Mouse (Mus musculus): ENCODE results near the gene Ltf. TPM values are rescaled to one million over a fixed set of nuclear protein-coding genes. Genes with fewer than 3 reads are reported as not detected.

Gene Ltf
- total RNA-seq, 2 experiments from 2014 or later, result 0.66 to 1.1 TPM

DNA sequence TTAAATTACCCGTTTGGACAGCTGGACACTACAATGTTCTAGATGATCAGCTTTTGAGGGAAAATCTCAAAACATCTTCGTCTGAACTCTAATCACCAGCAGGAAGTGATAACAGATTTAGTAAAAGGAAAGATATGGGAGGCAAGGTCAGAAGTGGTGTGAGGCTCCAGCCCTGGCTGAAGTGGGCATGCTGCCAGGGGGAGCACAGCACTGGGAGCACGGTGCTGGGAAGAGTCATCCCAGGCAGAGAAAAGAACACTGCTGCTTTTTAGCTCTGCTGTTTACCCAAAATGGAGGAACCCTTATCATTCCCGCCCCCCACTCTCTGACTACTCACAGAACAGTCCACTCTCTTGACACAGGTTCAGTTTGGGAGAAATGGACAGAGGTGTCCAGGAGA, 20.9 kb downstream of the Ltf start:
- DNase-seq, result peak; percentile 69 to 78

DNA sequence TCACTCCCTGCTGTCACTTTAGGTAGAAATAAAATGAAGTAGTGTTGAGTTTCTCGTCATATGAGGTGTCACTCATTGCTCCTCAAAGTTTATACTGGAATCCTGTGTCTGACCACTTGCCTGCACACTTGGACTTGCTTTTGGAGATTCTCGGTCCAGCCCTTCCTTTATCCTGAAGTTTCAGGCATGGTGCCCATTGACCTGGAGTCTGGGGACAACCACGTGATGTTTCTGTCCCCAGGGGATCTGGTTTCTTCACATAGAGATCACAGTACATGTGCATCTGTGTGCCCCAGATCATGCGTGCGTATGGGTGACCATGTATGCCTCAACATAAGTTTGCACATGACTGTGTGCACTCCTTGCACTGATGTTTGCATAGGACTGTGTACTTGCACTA, 23.2 kb downstream of the Ltf start:
- DNase-seq, result peak in 1 of 2 experiments; percentile 53

DNA sequence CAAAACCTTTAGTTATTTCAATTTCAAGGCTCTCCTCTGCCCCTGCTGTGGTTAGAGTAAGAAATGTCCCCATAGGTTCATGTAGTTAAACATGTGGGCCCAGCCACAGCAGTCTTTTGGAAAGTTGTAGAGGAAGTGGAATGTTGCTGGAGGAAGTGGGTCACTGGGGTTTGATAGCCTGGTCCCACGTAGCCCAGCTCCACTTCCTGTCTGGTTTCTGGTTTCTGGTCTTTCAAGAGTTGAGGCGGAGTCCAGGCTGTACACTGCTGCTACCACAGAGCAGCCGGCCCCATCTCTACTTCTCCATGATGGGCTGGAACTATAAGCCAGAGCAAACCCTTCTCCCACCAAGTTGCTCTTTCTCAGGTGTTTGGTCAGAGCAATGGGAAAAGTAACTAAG, 27.2 kb downstream of the Ltf start:
- no peak for DNase-seq

DNA sequence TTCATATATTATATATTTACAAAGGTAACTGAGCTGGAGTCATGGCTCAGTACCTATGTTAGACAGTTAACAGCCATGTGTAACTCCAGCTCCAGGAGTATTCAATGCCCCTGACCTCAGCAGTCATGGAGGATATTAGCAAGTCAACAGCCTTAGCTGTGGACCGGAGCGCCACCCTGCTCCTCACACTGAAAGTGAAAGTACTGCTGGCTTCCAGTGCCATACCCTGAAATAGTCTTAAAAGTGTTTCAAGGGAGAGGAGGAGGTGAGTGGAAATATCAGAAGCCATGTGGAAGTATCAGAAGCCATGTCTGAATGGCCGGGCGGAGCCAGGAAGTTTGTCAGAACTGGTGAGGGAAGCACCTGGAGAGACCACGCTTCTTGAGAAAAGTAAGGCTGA, 28.2 kb downstream of the Ltf start:
- no peak for DNase-seq

GRCm38 (mm10) chr9:111048452-111048851, 29.4 kb downstream of the Ltf start:
- DNase-seq, result no peak

DNA sequence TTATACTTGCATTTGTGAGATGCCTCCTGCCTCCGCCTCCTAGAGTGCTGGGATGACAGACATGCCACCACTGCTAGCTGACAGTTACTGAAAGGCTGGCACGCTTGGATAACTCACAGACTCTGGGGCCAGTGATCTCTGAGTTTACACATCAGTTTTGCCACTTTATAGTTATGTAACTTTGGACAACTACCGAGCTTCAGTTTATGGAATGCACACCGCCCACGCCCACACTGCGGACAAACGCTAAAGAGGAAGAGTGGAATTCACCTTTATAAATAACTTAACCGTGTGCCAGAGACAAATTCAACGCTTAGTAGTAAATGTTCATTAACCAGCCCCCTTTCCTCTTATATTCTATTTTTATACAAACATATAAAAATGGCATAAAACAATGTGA, 35.9 kb downstream of the Ltf start:
- DNase-seq, result no peak

- no peak for DNase-seq
These were observed 36.9 kb downstream of the Ltf start for GRCm38 (mm10) chr9:111055800-111056518.

DNA sequence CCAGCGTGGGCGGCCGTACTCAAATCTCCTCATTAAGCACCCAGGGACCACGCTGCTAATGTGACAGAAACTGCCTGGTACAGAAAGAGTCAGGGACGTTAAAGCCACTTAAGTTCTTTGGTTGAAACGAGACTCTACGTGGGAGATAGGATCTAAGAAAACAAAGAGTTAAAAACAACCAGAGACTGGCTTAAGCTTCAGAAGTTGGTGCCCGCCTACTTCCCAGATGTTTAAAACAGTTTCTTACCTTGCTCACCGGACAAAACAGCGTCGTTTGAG, 37.4 kb downstream of the Ltf start:
- no peak for DNase-seq

DNA sequence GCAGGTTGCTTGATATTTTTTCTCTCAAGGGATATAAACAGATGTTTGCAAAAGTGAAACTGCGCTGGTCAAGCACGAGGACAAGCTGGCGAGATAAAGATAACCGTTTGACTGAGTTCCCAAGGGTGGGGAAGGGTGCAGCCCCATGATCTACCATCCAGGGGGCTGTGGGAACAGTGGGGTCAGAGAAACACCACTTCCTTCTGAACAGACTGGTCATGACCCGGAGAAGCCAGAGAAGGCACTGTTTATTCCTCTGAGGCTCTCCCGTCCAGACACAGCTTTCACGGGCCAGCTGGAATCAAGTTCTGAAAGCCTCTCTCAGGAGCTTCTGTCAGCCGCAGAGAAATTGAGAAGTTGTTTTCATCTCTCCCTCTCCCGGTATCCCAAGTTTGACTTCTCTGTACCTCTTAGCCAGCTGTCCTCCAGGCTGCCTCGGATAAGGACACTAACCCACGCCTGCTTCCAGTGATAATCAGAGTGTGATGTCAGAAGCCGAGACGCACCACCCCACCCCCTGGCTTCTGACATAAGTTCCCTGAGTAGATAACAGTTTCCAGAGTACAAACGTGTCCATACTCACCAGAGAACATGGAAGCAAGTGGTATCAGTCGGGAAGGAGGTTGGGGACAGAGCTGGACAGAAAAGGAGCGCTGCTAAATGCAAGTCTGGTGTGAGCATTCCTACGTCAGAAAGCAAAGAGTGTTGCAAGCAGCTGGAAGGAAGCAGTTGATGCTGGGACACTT, 37.9 kb downstream of the Ltf start, which contains the start of gene Ccrl2:
Gene Ccrl2, minus strand, starts transcription at position 722 of the 746 bp plus-strand sequence.
- peak; percentile 58 to 64 for DNase-seq

- DNase-seq, result no peak
These were observed 38.7 kb downstream of the Ltf start for GRCm38 (mm10) chr9:111057544-111058370.

DNA sequence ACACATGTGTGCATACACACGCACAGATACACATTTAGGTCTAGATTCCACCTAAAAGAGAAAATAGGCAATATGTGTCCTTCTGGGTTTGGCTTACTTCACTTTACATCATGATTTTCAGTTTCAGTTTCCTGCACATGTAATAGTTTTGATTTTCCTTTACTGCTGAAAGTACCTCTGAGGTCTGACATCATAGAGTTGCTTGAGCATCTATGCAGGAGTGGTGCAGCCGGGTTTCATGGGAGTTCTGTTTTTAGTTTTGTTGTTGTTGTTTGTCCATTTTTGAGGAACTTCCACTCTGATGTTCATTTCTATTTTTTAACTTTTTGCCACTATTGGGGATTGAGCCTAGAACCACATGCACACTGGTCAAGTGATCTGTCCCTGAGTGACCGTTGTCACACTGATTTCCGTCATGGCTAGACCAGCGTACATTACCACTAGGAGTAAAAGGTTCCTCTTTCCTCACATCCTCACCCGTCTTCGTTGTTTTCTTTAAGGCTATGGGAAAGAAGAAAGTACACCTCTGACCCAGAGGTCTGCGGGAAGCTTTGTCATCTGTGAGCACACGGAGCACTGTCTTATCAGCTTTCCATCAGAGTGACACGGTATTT, 40.0 kb downstream of the Ltf start:
- DNase-seq, result no peak

GRCm38 (mm10) chr9:111062840-111063239, 43.8 kb downstream of the Ltf start:
- no peak for DNase-seq

GRCm38 (mm10) chr9:111067052-111067451, 48.0 kb downstream of the Ltf start:
- no peak for DNase-seq

GRCm38 (mm10) chr9:111070546-111070961, 51.5 kb downstream of the Ltf start:
- DNase-seq, result peak; percentile 61 to 67

GRCm38 (mm10) chr9:111072175-111072574, 53.1 kb downstream of the Ltf start:
- DNase-seq, result peak; percentile 58 to 74

- DNase-seq, result no peak
These were observed 53.9 kb downstream of the Ltf start for GRCm38 (mm10) chr9:111072971-111073370.

GRCm38 (mm10) chr9:111077745-111078144, 58.7 kb downstream of the Ltf start:
- DNase-seq, result no peak

DNA sequence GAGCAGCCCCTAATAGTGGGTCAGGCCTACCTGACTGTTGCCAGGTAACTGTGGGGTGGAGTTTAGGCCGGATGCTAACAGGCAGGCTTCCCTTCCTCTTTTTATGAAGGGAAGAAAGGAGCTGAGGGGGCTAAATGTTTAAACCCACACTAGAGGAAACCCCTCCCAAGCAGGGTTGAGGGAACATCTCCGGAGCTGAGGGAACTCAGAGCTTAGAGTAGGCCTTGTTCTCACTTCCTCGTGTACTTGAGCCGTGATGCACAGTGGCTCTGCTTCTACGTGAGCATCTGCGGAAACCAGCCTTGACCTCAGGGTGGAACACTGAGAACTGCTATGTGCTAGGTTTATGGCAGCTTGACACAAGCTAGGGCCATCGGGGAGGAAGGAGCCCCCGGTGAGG, 61.7 kb downstream of the Ltf start:
- no peak for DNase-seq

DNA sequence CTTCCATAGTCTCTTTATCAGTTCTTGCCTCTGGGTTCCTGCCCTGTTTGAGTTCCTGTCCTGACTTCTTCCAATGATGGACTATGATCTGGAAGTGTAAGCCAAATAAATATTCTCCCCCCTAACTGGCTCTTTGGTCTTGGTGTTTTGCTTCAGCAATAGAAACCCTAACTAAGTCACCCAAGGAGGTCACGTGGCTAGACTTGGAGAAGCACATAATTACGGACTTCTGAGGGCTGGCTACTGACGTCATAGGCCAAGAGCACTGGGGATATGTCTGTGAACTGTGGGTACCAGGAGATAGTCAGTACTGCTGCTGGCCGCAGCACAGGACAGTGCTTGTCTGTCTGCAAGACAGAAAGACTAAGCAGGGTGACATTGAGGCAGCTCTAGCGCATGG, 62.7 kb downstream of the Ltf start:
- no peak for DNase-seq

DNA sequence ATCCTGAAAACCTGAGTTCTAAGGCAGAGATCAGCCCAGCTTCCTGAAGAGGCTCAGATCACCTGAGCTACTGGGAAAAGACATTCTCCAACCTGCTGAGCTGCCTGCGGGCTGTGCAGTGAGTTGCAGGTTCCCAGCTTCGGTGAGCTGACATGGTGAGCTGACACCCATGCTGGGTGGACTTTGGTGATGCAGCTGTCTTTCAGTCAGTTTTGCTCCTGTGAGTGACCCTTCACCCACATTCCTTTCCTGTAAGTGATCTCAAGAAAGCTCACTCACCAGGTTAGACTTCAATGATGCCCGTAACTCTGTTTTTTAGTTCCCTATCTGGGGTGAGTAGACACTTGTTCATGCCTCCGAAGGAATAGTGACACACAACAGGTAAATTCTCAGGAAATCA, 66.3 kb downstream of the Ltf start:
- DNase-seq, result no peak

DNA sequence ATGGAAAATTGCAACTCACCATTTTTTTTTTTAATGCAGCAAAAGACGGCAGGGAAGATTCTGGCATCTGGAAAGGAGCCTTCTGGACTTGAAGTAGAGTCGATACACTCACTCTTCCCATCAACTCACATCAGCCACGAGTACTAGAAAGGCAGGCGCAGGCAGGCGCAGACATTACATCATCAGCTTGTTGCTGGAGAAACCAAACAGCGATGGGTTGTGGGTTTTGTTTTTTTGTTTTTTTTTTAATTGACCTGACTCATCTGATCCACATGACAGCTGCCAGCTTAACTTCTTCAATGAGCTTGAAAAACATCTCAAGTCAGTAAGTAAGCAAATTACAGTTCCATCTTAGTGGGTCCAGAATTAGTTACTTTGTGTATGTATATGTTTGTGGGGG, 67.1 kb downstream of the Ltf start:
- DNase-seq, result no peak

- DNase-seq, result no peak
These were observed 68.0 kb downstream of the Ltf start for GRCm38 (mm10) chr9:111086995-111087606.
